Mouse (Mus musculus): ENCODE measurements around the gene Jak1.
"Not testable (repeated sequence)": the region's sequence is repeated elsewhere in the genome, so short reads cannot be mapped to it uniquely, and the experiment has no call there.

The Jak1 gene

DNA sequence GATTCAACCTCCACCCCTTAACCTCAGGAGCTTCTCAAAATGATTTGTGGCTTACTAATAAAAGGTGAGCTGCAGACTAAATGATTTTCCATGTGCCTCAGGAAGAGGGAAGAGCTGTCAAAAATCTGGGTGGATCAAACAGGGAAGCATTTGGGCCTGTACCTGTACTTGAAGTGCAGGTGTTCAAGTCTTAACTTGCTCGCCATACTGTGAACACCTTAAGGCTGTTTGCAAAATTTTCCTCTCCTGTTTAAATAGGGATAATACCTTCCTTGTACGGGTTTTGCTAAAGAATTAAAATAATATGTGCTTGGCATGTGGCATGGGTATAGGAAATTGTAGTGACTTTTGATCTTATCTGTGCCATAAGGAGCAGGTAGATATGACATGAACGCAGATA is 5.7 kb upstream of the Jak1 start:
- DNase-seq, result no peak

DNA sequence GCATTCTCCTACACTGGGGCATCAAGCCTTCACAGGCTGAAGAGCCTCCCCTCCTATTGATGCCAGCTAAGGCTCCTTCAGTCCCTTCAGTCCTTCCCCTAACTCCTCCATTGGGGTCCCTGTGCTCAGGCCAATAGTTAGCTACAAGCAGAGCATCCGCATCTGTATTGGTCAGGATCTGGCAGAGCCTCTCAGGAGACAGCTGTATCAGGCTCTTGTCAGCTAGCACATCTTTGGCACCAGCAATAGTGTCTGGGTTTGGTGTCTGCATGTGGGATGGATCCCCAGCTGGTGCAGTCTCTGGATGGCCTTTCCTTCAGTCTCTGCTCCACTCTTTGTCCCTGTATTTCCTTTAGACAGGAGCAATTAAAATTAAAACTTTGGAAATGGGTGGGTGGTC is 3.4 kb upstream of the Jak1 start:
- DNase-seq, result not testable (repeated sequence)

DNA sequence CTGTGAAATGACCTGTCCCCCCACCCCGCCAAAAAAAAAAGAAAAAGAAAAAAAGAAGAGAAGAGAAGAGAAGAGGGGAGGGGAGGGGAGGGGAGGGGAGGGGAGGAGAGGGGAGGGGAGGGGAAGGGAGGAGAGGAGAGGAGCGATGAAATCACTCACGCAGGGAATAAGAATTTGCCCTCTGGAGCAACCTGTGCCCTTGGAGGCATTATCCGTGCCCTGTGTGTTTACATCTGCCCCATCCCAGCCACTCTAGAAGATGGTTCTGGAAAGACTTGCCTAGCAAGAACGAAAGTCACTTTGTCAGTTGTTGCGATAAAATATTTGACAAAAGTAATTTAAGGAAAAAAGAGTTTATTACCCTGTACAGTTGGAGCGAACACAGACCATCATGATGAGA is 441 bp upstream of the Jak1 start:
- no peak for DNase-seq

DNA sequence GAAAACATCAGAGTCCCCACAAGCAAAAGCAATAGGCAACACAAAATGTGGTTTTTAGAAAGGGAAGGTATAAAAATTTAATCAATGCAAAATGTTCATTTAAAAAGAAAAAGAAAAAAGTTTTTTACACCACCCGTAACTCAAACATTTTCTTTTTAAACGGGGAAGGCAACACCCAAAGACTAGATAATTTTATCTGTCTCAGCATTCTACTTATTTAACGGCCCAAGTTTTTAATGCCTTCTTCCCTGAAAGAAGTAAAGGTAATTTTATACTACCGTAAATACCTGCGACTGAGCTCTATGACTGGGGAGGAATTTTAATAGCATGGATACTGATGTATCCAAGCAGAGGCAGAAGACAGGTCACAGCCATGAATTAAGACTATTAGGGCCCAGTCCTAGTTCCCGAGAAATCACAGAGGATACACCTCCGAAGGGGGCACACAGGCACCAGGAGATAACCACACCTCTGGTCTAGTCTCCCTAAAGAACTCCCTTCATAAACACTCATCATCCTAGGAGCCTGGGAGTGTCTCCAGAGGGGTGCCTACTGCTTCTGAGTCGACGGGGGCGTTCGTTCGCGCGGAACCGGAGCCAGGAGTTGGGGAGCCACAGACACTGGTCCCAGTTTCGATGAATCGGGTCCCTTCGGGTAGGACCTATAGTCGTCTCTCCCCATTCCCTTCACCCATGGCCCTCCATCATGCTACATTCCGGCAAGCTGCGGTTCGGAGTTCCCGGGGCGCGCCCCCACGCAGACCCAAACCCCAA is 928 bp downstream of the Jak1 start:
- no peak for DNase-seq

DNA sequence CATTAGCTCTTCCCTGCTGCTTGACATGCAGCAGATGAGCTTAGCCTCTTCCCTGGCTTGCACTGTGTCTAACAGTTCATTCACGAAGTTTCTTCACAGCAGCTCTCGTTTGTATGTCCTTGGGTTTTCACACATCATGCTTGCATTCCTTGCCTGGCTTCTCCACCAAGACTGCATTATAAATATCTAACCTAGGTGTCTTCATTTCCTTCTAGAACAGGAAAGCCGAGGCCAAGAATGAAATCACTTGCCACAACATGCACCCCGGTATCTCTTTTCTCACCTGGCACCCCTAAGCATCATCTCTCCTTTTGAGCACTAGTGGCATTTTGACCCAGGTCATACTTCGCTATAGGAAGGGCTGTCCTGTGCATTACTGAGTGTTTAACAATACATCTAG is 3.5 kb downstream of the Jak1 start:
- DNase-seq, result no peak

DNA sequence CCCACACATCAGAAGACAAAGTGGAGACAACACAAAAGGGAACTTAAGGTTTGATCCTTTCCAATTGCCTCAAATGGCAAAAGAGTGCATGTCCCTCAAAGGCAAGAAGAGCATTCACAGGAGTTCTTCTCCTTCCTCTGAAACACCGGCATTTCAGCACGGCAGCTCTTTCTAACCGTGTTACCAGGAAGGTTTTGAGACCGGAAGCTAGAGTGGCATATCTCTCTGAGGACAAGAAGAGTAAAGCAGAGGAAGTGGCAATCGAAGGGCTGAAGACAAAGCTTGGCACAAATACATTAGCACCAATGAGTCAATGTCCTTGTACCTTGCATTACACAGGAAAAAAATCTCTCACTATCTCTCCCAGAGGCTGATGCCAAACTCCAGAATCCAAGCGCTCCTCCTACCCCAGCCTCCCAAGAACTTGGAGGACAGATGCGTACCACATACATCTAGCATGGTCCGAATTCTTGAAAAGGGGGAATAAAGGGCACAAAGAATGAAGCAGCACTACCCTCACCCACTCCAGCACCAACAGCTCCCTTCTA is 4.3 kb downstream of the Jak1 start:
- peak; percentile 70 for DNase-seq

DNA sequence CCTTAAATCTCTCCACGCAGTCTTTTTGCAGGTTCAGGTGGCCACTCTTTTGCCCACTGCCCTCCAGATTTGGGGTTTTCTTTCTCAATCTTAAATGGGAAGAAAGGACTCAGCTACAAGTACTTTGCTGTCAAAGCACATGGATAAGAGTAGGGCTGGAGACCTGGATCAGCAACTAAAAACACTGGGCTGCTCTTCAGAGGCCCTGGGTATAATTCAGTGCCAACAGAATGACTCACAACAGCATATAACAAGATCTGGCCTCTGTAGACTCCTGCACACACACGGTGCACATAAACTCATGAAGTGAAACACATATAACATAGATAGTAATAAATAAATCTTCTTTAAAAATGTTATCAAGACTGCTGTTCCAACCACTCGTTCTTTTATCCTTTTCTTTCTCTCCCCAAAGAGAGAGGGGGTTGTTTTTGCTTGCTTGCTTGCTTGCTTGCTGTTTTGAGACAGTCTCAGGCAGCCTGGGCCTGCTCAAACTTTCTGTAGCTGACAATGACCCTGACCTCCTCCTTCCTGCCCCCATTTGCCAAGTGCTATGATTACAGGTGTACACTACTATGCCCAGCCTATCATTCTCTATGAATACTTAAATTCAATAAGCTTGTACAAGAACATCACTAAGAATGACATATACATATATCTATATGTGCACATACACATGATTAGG is 8.4 kb downstream of the Jak1 start:
- no peak for DNase-seq

DNA sequence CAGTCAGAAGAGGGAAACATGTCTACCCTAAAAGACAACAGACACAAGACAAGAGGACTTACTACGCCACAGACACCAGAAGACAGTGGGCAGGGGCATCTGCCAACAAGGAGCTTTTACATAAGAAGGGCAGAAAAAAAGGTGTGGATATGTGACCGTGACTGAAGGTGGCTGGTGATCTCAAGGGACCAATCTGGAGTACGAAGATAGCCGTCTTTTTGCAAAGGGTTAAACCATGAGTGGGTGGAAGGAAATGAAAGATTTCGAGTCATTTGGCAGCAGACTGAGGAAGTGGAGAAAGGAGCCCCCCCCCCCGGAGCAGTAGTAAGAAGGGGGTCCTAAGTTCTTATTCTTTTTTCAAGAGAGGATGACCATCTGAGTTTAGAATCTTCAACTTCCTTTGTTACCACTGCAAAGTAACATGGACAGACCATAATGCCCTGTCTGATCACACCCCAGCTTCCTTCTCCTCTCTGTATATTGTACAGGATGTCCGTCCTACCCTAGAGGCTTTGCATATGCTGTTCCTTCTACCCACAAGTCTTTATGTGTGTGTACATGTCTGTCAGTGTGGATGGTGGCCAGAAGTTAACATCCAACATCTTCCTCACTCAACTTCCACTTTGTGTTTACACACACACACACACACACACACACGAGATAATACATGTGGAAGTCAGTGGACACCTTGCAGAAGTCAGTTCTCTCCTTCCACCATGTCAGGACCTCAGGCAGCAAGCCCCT is 10.3 kb downstream of the Jak1 start:
- peak; percentile 24 for DNase-seq

DNA sequence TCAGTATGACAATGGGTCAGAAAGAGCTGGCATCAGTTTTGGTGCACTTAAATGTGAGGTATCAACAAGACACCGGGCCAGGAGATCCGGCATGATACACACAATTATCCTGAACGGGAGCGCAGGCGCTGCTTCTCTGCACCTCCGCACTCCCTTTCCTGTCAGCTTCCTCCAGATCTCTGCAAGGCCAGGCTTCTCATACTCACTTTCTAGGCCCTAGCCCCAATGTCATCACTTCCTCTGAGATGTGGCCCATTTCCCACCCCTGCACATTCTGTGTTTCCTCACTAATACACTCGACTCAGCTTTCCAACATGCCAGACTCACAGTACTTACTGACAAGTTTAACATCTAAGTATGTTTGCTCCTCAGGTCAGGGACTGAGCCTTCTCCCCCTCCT is 11.1 kb downstream of the Jak1 start:
- DNase-seq, result peak; percentile 59

DNA sequence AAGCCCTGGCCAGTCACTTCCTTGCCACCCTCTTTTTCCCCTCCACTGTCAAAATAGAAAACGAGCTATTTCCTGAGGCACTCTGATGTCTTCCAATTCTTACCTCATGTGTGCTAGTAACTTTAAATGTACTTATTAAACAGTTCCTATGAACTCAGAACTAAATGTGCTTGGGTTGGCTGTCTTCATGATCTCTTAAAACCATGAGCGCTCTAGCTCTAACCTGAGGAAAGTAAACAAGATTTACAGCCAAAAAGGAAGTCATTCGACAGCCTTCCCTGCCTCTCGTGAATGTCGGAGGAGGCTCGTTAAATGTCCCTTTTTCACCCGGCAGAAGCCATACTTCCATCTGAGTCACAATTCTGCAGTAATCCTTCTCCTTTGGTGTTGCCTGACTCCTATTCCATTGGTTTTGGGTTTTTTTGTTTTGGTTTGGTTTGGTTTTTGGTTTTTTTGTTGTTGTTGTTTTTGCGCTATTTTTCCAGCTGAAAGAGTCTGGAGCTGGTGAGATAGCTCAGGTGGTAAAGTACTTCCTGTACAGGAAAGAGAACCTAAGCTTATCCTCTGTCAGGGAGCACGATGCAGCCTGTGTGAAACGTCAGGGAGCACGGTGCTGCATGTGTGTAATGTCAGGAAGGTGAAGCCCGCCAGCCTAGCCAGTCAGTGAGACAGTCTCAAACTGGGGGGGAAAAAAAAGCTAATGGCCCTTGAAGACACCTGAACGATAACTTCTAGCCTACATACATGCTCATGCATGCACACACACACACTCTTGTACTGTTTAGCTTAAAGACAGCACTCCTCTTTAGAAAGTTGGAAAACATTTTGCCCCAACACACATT is 12.1 kb downstream of the Jak1 start:
- peak; percentile 53 for DNase-seq

DNA sequence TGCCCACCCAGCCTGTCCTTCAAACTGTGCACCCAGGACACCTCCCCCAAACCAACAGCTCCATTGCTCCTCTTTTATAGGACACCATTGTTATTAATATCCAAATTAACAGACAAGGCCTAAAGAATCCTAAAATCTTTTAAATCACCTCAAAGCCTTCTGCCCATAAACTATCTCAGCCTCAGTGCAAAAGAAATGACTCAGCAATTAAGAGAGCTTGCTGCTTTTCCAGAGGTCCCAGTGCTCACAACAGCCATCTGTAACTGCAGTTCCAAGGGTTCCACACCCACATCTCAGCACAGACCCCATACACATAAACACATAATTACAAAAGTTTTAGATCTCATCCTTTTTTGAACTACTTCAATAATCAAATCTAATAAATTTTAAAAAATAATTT is 13.1 kb downstream of the Jak1 start:
- no peak for DNase-seq

DNA sequence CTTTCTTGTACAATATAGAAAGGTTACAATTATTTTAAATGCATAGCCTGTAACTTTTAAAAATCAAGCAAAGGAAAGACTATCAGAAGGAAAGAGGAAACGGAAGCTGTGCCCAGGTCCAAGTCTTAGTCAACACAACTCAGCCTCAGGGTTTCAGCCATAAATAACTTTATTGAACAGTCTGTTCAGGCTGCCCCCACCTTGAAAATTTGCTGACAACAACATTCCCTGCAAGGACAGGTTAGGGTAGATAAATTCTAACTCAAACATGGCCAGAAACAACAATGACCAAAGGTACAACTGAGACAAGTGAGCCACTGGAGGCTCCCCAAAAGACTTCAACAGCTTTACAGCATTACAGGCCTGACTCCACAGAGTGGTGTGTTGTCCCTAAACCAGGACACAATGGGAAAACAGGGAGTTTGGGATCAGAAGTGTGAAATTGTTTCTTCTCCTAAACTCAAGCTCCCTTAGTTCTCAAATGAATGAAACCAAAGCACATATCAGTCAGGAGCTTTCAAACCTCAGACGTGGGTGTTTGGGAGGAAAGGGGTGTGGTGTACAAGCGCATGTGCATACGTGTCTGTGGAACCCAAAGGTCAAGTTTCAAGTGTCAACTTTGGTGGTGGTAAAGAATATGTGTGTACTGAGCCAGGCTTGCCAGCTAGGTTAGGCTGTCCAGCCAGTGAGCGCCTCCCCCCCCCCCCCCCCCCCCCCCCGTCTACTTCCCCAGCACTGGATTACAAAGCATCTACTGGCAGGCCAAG is 14.9 kb downstream of the Jak1 start:
- no peak for DNase-seq

DNA sequence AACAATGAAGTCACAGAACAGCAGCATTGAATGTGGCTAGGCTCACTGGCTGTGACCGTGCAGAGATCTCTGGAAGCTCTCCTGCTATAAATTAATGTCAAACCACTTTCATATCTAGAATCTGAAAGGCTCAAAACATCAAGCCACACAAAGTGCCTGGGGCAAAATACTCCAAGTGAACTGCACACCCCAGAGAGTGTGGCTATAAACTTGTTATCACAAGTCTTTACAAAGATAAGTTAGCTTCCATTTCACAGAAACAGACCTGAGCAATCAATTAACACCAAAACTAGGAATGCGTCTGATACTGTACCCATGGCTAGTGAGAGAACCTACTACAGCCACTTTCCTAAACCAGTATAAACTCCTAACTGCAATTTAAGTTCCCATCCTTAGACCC is 17.7 kb downstream of the Jak1 start:
- no peak for DNase-seq

DNA sequence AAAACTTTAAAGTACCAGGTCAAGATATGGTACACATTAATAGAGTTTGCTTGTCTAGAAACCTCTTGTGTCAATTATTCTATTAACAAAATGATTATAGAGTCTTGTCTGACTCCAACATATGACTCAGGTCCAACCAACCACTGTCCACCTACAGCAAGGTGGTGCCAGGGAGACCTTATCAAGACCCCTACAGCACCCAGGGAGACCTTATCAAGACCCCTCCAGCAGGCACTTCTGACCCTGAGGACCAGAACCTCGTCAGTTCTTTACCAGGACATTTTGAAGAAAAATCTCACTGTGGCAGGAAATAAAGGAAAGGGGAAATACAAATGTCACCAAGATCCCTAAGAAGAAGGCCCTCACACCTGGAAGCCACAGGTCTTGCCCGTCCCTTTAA is 18.5 kb downstream of the Jak1 start:
- DNase-seq, result no peak

DNA sequence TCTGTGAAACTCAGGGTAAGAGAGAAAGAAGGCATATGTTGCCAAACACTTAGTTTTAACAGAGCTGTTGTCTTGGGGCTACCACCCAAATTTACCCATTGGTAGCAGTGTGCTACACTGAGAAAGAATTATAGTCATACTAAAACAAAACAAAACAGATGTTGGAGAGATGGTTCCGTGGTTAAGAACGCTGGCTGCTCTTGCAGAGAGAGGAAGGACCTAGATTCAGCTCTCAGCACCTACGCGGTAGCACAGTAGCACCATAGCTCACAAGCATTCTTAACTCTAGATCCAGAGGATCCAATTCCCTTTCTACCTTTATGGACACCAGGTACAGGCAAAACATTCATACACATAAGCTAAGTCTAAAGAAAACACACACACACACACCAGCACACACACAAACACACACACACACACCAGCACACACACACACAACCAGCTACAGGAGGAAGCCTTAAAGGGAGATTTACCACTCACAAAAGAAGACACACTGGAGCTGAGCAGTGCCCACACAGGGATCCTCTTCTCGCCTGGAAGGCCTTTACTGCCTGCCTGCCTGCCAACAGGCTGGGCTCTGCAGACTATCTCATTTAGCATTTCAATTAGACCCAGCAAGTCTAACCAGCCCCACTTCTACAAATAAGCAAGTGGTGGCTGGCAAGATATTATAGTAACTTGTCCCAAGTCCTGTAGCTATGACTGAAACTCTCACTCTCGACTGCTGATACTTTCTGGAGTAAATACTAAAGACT is 20.6 kb downstream of the Jak1 start:
- no peak for DNase-seq

DNA sequence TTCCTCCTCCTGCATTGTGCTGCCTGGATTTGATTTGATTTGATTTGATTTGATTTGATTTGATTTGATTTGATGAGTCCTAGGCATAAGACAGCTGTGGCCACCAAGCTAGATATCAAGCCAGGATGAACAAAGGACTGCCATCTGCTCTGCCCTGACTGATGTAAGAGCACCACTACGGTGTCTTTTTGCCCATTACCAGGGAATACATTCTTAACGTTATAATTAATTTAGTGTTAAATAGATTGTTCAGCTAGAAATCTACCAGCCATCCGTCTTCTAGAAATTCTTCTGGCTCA is 24.3 kb downstream of the Jak1 start:
- no peak for DNase-seq

DNA sequence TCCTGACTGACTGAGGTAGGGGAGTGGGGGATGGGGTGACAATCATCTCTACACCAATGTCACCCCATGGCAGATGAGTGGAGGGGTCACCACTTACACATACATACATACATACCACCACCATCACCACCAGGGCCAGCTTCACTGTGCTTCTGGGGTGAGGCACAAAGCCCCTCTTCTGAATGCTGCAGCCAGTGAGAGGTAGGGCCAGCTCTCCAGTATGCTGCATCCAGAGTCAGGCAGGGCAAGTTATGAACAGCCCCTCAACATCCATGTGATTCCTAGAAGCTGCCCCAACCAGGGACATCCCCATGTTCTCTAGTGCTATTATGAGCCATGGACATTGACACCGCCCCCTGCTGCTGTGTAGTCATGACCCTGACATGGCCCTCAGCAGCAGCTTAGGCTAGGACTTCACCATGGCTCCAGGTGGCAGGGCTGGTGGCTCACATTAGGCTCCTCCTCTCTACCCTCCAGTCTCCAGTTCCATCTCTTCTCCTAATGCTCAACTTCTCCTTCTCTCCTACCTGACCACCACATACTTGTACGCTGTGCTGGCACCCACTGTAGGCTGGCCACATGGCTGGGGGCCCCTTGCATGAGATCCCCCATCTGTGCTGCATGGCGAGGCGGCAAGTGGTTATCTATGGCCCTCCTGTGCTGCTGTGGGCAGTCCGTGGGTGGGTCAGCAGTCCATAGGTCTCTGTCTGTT is 24.8 kb downstream of the Jak1 start:
- no peak for DNase-seq

DNA sequence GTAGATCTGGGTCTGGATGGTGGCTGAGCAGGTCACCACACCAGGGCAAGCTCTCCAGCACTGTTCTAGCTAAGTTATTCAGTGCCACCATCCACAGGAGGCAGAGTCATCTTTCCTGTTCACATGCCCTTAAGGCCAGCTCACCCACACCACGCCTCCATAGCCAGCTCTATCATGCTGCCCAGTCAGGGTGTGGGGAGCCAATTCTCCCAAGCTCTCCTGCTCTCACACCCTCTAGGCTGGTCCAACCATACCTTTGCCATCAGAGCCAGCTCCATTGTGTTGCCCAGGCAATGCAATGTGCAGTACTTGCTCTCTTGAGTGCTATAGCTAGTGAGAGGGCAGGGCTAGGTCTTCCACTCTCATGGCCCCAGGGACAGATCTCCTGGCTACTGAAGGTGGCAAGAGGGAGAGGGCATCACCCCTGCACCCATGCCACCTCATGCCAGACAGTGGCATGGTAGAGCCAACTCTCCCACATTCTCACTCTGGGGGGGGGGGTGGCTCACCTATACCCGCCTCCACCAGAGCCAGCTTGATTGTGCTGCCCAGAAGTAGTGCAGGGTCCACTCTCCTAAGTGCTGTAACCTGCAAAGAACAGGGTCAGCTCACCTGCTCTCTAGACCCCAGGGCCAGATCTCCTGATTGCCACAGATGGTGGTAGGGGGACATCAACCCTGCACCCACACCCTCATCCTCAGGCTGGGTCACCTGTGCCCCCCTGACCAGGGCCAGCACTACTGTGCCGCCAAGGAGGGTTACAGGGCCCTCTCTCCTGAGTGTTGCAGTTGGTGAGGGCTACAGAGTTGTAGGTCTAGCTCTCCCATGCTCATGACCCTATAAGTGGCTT is 25.5 kb downstream of the Jak1 start:
- no peak for DNase-seq

DNA sequence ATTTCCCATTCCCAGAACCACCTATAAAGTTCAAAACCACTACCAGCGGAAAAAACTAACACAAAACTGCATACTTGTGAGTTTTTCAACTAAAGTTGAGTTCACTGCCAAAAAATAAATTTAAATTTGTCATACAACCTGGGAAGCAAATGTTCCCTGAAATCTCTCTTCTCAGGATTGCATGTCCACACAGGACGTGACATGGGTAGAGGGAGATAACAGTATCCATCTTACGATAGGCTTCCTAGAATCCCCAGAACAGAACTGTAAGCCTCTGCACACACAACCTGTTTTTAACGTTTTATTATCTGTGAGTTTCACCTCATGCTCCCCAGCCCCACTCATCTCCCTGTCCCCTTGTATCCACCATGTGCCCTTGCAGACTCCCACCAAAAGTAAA is 26.5 kb downstream of the Jak1 start:
- no peak for DNase-seq

DNA sequence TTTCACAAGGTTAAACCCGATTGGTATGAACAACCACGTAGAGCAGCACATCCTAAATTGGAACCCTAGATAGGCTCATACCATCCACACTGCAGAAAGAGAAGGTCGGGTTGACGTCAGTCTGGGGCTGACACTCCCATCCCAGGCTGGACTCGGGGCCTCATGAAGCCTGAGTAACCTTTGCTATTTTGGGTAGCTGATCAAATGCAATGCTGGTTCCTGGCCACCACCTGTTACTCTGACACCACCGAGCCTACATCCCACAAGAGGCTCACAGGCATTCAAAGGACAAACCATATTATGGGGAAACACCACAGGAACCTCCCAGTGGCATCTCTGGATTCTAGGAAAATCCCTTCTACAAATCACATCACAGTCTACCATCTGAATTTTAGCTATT is 28.3 kb downstream of the Jak1 start:
- no peak for DNase-seq

Measured in thymus, postnatal 14 days (tissue).